Mouse (Mus musculus) C2C12 (cell line): ENCODE measurements around the gene Mars2. TPM values are rescaled to one million over a fixed set of nuclear protein-coding genes. Genes with fewer than 3 reads are reported as not detected.

Source experiments
- H3K27me3 ChIP-seq: one replicate; pipeline ENCODE4 v1.6.1; 2011; ENCODE audit not compliant: control insufficient read depth, insufficient read depth, insufficient read length
- H3K36me3 ChIP-seq: one replicate; pipeline ENCODE4 v1.6.1; 2011; ENCODE audit not compliant: control insufficient read depth, insufficient read depth
- H3K4me3 ChIP-seq: one replicate; pipeline ENCODE4 v1.5.1; 2011; ENCODE audit warnings: mild to moderate bottlenecking, control low read depth; ENCODE audit not compliant: poor library complexity, insufficient read depth, severe bottlenecking
- H3K79me2 ChIP-seq: one replicate; pipeline ENCODE4 v1.6.1; 2011; ENCODE audit not compliant: control insufficient read depth, insufficient read depth
- H3K79me3 ChIP-seq: one replicate; pipeline ENCODE4 v1.6.1; 2011; ENCODE audit warnings: low read depth, control low read depth
- H3ac ChIP-seq: one replicate; pipeline ENCODE3; 2011; ENCODE audit warnings: low read depth; ENCODE audit not compliant: control insufficient read depth, insufficient read length
- CEBPB ChIP-seq: IDR thresholded peaks from one replicate; pipeline ENCODE4 v1.6.1; 2011; ENCODE audit warnings: low read depth, mild to moderate bottlenecking, control low read depth, moderate library complexity
- CTCF ChIP-seq: IDR thresholded peaks from one replicate; pipeline ENCODE4 v1.5.1; 2011; ENCODE audit not compliant: control insufficient read depth, insufficient read depth, insufficient read length
- FOSL1 ChIP-seq: IDR thresholded peaks from one replicate; pipeline ENCODE4 v1.8.0; 2011; ENCODE audit warnings: mild to moderate bottlenecking, low read length; ENCODE audit not compliant: poor library complexity, insufficient read depth, severe bottlenecking
- MAX ChIP-seq: IDR thresholded peaks from one replicate; pipeline ENCODE4 v1.6.1; 2011; ENCODE audit warnings: mild to moderate bottlenecking, control low read depth
- MYOD1 ChIP-seq: IDR thresholded peaks from one replicate; pipeline ENCODE4 v1.6.1; 2011; ENCODE audit warnings: low read depth; ENCODE audit not compliant: control insufficient read depth, insufficient read length
- MYOG ChIP-seq: IDR thresholded peaks from one replicate; pipeline ENCODE4 v1.6.1; 2011; ENCODE audit not compliant: control insufficient read depth, insufficient read length; ENCODE audit errors: extremely low read depth
- USF1 ChIP-seq: IDR thresholded peaks from one replicate; pipeline ENCODE4 v1.6.1; 2011; ENCODE audit warnings: low read depth, mild to moderate bottlenecking, control low read depth, moderate library complexity
- polyA plus RNA-seq: library from polyadenylated mRNA; unstranded; fragments of >200 nt; fragmentation: generic; extraction: Trizol; gene quantifications from one replicate; pipeline ENCODE4 v1.2.1, GENCODE M21; 2012; ENCODE audit warnings: missing spikeins

Mars2 gene
- polyA plus RNA-seq, 1 experiment = 1.8 TPM

DNA sequence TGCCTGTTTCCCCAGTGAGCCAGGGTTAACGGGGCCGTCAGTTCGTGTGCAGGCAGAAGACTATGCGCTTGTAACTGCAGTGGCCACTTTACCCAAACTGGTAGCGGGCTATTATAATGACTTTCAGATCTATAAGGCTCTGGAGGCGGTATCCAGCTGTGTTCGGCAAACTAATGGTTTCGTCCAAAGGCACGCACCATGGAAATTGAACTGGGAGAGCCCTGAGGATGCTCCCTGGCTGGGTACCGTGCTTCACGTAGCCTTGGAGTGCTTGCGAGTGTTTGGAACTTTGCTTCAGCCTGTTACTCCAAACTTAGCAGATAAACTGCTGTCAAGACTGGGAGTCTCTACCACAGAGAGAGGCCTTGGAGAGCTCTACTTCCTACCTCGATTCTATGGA lies 1.5 kb downstream of the Mars2 start:
- Histone ChIP-seq H3K79me2 (peaks cover 64% of the 10 kb centered on the region), H3ac (peak overlapping the region; percentile 76), H3K4me3 (peak overlapping the region; percentile 79), H3K36me3 (peaks cover 22% of the 10 kb centered on the region), H3K27me3 (no peaks in the 10 kb centered on the region), H3K79me3 (peaks cover 58% of the 10 kb centered on the region)
- no peak for TF ChIP-seq MAX
- no peak for TF ChIP-seq CTCF
- no peak for TF ChIP-seq CEBPB
- no peak for TF ChIP-seq MYOG
- TF ChIP-seq MYOD1 = no peak
- no peak for TF ChIP-seq USF1
- no peak for TF ChIP-seq FOSL1

GRCm38 (mm10) chr1:55239237-55239636 lies 2.3 kb downstream of the Mars2 start:
- no peak overlapping the region for H3ac ChIP-seq
- peaks cover 72% of the 10 kb centered on the region for H3K79me2 ChIP-seq
- H3K36me3 ChIP-seq = peaks cover 20% of the 10 kb centered on the region
- H3K79me3 ChIP-seq = peaks cover 60% of the 10 kb centered on the region
- no peak for TF ChIP-seq FOSL1
- no peak for TF ChIP-seq MAX
- TF ChIP-seq CEBPB = no peak
- TF ChIP-seq MYOD1 = no peak
- no peak for TF ChIP-seq MYOG
- no peak for TF ChIP-seq USF1
- TF ChIP-seq CTCF = no peak
- no peaks in the 10 kb centered on the region for H3K27me3 ChIP-seq
- peak overlapping the region; percentile 79 for H3K4me3 ChIP-seq

GRCm38 (mm10) chr1:55246374-55246773 lies 9.4 kb downstream of the Mars2 start:
- peaks cover 14% of the 10 kb centered on the region for H3K36me3 ChIP-seq
- no peaks in the 10 kb centered on the region for H3K27me3 ChIP-seq
- no peak overlapping the region for H3K4me3 ChIP-seq

DNA sequence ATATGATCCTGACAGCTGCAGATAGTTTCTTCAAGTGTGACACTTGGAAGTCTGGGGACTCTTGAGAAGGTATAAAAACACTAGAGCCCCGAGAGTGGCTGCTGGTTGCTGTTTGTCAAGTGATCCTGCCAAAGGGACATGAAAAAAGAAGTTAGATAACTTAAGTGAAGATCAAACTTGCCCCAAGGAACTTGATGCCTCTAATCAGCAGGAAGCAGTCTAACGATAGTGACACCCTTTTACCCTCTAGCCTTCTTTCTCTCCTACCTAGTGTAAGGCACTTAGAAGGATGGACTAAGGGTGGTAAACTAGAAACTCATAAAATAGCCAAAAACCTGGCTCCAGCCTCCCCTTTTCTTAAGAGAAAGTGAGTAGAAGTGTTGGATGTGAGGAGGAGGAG lies 27.4 kb downstream of the Mars2 start:
- TF ChIP-seq MYOG = no peak
- no peak for TF ChIP-seq CEBPB
- TF ChIP-seq USF1 = no peak
- TF ChIP-seq FOSL1 = no peak
- no peak for TF ChIP-seq MYOD1
- TF ChIP-seq CTCF = no peak
- no peak for TF ChIP-seq MAX
- Histone ChIP-seq H3K27me3 (no peaks in the 10 kb centered on the region), H3K79me2 (no peaks in the 10 kb centered on the region), H3ac (no peak overlapping the region), H3K79me3 (no peaks in the 10 kb centered on the region), H3K4me3 (no peak overlapping the region), H3K36me3 (no peaks in the 10 kb centered on the region)

More at GRCm38 (mm10) chr1:55246374-55246773, 9.4 kb downstream of the Mars2 start:
- no peak for TF ChIP-seq CTCF
- no peak for TF ChIP-seq MYOD1
- TF ChIP-seq MAX = no peak
- TF ChIP-seq CEBPB = no peak
- Histone ChIP-seq H3K79me3 (peaks cover 21% of the 10 kb centered on the region), H3K79me2 (peaks cover 29% of the 10 kb centered on the region), H3ac (no peak overlapping the region)

GRCm38 (mm10) chr1:55265447-55265846 lies 28.5 kb downstream of the Mars2 start:
- Histone ChIP-seq H3K4me3 (no peak overlapping the region), H3K27me3 (no peaks in the 10 kb centered on the region), H3K36me3 (no peaks in the 10 kb centered on the region), H3K79me3 (no peaks in the 10 kb centered on the region), H3K79me2 (no peaks in the 10 kb centered on the region), H3ac (no peak overlapping the region)
- TF ChIP-seq MYOG (no peak), CTCF (no peak), CEBPB (no peak), MAX (no peak), FOSL1 (no peak), MYOD1 (no peak), USF1 (no peak)

GRCm38 (mm10) chr1:55279081-55279480 lies 42.1 kb downstream of the Mars2 start:
- no peak overlapping the region for H3ac ChIP-seq

More at GRCm38 (mm10) chr1:55279081-55279480, 42.1 kb downstream of the Mars2 start:
- H3K36me3 ChIP-seq = no peaks in the 10 kb centered on the region
- no peak for TF ChIP-seq CEBPB
- no peak for TF ChIP-seq CTCF
- no peak for TF ChIP-seq MYOG
- TF ChIP-seq MAX = no peak
- TF ChIP-seq USF1 = no peak
- TF ChIP-seq MYOD1 = no peak
- TF ChIP-seq FOSL1 = no peak
- no peaks in the 10 kb centered on the region for H3K27me3 ChIP-seq
- no peaks in the 10 kb centered on the region for H3K79me3 ChIP-seq
- H3K79me2 ChIP-seq = no peaks in the 10 kb centered on the region
- no peak overlapping the region for H3K4me3 ChIP-seq

Other genes with a start within 250 kb of the Mars2 start
- gene Sf3b1, start 209.7 kb upstream of the Mars2 start, polyA plus RNA-seq = 33.5 TPM
- 21.0 TPM for gene Coq10b, start 184.4 kb upstream of the Mars2 start, polyA plus RNA-seq
- gene Hspe1, start 149.0 kb upstream of the Mars2 start, polyA plus RNA-seq = 914 TPM
- gene Hspd1, start 148.9 kb upstream of the Mars2 start, polyA plus RNA-seq = 297 TPM
- 15.5 TPM for gene Mob4, start 105.9 kb upstream of the Mars2 start, polyA plus RNA-seq
- gene Rftn2, start 10.4 kb upstream of the Mars2 start, polyA plus RNA-seq = 13.0 TPM
- gene Boll, start 126.3 kb downstream of the Mars2 start, polyA plus RNA-seq = not detected
- gene Plcl1, start 168.7 kb downstream of the Mars2 start, polyA plus RNA-seq = 0.89 TPM